Mouse (Mus musculus): ENCODE results near the gene Adipor2.

Adipor2 gene

GRCm38 (mm10) chr6:119350703-119351198 is 66.8 kb downstream of the Adipor2 start:
- no peak for DNase-seq (ENCODE audit: low read depth, low spot score)

DNA sequence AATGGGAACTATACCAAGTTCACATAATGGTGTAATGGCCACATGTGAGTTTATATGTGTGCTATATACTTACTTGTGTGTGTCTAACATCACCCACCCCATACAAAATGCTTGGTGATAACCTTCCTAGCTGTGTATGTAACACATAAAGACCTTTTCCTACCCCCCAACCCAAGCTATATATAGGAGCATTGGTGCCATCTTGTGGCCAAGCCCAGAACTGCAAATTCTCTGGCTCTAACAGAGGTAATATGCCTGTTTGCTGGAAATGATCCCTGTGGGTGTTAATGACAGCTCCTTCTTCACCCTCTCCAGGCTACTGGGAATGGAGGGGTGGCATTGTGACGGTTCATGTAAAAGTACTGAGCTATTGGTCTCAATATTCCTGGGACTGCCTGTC is 69.3 kb downstream of the Adipor2 start:
- DNase-seq (ENCODE audit: low read depth, low spot score): peak; percentile 83

DNA sequence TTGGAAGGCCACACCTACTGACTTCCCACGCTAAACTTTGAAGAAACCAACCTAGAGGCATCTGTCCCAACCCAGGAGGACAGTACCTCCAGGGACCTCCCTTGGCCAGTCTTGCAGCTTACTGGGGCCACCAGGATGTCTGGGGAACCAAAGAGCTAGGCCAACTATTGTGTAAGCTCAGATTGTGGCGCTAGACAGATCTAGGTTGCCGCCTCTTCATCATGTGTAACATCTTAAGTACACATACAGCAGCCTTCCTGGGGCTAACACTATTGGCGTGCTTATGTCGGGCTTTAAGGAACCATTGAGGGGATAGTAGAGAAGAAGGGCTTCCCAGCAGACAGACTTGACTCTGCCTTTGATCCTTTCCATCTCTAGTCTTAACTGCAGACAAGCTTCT is 69.7 kb downstream of the Adipor2 start:
- DNase-seq (ENCODE audit: low read depth, low spot score): no peak

GRCm38 (mm10) chr6:119346257-119346656 is 71.2 kb downstream of the Adipor2 start:
- DNase-seq (ENCODE audit: low read depth, low spot score): no peak

DNA sequence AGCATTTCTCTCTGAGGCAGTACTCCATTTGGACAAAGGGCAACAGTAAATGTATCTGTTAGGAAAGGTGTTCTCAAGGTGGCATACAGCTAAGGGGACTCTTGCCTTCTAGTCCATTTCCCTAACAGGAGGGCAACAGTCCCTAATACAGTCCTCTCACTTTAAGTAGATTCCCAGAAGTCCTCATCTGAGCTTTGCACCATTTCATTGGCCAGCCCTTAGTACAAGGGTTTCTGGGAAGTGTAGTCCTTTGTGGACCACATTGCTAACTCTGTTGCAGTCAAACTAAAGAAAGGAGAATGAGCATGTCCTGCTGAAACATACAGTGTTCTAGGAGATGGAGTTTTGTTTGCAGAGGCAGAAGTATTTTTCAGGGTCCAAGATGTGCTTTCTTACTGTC is 76.1 kb downstream of the Adipor2 start:
- no peak for DNase-seq (ENCODE audit: low read depth, low spot score)

GRCm38 (mm10) chr6:119338121-119338912 is 79.2 kb downstream of the Adipor2 start:
- DNase-seq (ENCODE audit: low read depth, low spot score): no peak

DNA sequence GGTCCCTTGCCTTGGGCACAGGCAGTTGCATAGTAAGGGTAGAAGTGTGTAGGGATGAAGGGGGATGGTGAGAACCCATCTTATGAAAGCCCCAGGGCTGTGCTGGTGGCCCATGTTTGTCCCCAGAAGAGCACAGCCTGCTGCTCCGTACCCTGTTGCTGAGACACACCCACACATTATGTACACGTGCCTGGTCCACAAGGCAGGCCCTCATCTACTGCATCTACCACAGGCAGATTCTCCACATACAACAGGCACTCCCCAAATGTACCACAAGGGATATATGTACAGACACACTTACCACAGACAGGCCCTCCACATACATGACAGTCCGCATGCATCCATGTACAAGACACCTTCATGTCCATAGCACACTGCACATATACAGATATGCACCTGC is 80.2 kb downstream of the Adipor2 start:
- DNase-seq (ENCODE audit: low read depth, low spot score): peak; percentile 17

DNA sequence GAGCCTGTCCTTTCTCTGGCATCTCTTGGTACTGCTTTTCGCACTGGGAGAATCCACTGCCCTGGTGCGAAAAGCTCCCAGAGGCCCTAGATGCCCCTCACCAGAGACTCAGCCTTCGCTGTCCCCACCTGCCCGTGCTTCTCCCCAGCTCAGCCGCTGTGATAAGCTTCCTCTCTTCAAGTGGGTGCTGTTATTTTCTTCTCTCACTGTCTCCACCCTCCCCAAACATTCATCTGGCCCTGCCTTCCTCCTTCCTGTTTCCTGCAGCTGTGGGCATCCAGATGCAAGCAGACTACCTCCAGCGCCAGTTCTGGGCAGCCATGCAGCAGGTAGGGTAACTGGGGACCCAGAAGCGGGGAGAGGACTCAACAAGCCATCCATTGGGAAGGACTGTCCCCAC is 81.4 kb downstream of the Adipor2 start:
- DNase-seq (ENCODE audit: low read depth, low spot score): peak; percentile 69

DNA sequence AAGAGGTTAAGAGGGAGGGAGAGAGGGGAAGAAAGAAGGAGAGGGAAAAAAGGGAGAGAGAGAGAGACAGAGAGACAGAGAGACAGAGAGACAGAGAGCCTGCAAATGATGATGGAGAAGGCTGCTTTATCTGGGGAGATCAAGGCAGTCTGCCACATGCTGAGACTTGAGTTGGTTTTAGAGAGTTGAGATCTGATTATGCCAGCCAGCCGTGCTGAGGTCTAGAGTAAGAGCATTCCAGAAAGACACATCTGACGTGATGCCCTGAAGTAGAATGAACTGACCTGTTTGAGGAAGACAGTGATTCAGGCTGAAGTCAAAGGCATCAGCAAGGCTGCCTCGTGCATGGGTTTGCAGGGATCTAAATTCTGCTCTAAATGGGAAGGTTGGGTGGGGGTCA is 83.7 kb downstream of the Adipor2 start:
- no peak for DNase-seq (ENCODE audit: low read depth, low spot score)

- no peak for DNase-seq (ENCODE audit: low read depth, low spot score)
These were observed 84.3 kb downstream of the Adipor2 start for GRCm38 (mm10) chr6:119333202-119333601.

- DNase-seq (ENCODE audit: low read depth, low spot score): no peak
These were observed 85.4 kb downstream of the Adipor2 start for GRCm38 (mm10) chr6:119332111-119332510.

- DNase-seq (ENCODE audit: low read depth, low spot score): peak; percentile 24
These were observed 87.0 kb downstream of the Adipor2 start, which contains the start of gene Lrtm2 for GRCm38 (mm10) chr6:119330506-119330905. Gene Lrtm2, minus strand, starts transcription at chr6:119330766.

DNA sequence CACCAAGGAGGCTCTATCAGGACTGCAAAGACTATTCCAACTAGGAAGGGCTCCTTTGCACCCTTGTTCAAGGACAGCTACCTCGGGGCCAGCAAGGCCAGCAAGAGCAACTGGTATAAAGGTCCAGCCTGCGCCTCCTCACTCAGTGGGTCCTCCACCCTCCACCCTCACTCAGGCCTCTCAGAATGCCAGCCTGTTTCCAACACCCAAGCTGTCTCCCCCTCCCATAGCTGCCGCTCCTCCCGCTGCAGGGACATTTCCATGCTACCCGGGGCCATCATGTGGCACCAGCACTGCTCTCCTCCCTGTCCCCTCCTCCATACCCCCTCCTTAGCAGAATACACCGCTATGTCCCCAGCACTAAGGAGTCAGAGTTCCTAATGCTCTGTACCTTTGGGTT is 87.6 kb downstream of the Adipor2 start:
- no peak for DNase-seq (ENCODE audit: low read depth, low spot score)

DNA sequence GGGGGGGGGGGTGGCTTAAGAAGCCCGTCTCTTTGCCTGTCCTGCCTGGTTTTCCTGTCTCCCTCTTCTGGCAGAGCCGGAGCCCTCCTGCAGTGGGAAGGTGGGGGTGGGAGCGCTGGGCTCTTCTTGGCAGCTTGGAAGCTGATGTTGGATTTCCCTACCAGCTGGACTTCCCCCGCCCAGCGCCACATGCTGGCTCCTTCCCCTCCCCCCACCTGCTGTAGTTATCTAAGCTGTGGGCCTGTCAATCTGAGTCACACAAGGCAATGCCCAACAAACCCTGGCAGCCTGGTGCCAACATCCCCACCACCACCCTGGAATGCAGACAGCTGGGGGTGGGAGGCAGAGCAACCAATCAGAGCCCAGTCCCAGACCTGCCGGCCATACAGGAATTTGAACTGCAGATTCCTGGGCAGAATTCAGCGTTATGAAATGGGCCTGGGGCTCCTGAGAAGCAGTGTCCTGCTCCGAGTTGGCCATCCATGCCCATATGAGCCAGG is 88.2 kb downstream of the Adipor2 start:
- no peak for DNase-seq (ENCODE audit: low read depth, low spot score)

DNA sequence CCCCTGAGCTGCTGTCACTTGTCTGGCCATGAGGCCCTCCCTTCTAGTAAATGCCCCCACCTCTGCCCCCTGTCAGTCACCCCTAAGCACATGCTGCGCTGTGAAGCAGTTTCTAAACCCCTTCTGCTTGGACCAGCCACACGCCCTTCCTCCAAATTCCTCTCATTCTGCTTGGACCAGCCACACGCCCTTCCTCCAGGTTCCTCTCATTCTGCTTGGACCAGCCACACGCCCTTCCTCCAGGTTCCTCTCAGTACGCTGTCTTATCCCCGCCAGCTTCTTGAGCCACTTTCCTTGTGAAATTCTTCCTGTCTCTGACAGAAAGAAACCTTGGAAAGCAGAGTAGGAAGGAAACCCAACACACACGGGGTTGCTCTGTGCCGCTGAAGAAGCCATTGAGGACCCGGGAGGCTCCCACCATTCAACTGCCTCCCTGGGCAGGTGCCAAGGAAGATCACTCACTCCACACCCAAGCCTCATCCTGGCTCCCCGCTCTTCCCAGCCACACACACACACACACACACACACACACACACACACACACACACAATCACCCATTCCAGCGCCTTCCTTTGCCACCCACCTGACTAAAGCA is 88.9 kb downstream of the Adipor2 start:
- no peak for DNase-seq (ENCODE audit: low read depth, low spot score)

GRCm38 (mm10) chr6:119326541-119326940 is 91.0 kb downstream of the Adipor2 start:
- DNase-seq (ENCODE audit: low read depth, low spot score): no peak

DNA sequence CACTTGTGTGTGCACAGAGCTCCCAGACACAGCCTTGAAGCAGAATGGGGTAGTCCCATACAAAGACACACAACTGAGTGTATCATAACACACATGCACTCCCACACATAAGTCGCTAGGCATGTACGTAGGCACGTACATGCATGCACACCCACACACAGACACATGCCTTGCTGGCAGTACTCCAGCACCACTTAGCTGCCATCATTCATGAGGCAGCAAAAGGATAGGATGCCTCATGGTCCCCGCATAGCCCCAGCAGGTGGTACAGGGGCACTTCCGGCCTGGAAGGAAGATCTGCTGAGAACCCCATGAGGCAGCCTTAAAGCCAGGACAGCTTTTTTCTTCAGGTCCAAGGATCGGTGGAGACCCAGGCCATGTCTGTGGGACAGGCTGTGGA is 91.5 kb downstream of the Adipor2 start:
- no peak for DNase-seq (ENCODE audit: low read depth, low spot score)

DNA sequence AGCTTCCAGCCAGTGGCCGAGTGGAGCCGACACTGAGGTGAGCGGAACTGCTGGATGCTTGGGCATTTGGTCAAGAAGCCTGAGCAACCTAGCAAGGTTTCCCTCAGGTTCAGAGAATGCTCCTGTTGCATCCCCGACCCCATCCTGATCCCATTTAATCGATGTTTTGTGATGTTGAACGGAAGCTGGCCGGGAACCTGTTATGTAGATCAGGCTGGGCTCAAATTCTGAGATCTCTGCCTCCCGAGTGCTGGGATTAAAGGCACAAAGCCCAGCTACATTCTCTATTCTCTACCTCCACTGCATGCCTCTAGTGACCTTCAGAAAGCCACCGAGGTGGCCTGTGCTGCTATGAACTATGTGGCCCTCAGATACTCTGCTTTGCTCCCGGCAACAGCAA is 92.7 kb downstream of the Adipor2 start:
- DNase-seq (ENCODE audit: low read depth, low spot score): no peak

- no peak for DNase-seq (ENCODE audit: low read depth, low spot score)
These were observed 95.8 kb downstream of the Adipor2 start for GRCm38 (mm10) chr6:119321752-119322151.

DNA sequence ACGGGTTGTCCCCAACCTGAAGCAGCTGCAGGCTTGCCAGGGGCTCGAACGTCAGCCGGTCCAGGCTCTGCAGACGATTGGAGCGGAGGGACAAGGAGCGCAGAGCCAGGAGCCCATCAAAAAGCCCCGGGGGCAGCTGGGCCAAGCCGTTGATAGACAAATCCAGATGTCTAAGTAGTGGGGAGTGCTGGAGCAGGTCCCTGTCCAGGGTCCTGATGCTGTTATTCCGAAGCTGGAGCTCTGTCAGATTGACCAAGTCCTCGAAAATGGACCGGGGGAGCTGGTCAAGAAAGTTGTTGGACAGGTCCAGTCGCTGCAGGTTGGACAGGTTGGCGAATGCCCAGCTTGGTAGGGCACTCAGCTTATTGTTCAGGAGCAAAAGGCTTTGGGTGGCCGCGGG is 97.0 kb downstream of the Adipor2 start:
- DNase-seq (ENCODE audit: low read depth, low spot score): no peak

GRCm38 (mm10) chr6:119319358-119319757 is 98.1 kb downstream of the Adipor2 start:
- peak; percentile 19 for DNase-seq (ENCODE audit: low read depth, low spot score)

DNA sequence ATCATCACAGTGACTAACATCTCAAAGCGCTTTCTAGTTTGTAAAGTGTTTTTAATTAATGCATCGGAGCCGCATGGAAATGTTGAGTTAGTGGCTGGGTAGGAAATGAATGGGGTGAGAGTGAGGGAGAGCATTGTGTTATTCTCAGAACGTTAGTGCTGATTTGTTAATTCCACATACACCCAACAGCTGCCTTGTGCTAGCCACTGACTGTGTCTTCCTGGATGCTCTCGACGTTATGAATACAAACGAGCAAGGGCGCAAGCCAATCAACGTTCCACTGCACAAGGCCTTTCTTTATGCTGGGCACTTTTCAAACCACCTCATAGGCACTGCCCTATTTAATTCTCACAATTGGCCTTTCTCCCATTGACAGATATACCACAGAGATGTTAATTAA is 98.8 kb downstream of the Adipor2 start:
- no peak for DNase-seq (ENCODE audit: low read depth, low spot score)

Measured in CD4-positive, CD25-positive, alpha-beta regulatory T cell, adult 2 months (primary cell).